Mouse (Mus musculus): ENCODE results near the gene Vdr. TPM values are rescaled to one million over a fixed set of nuclear protein-coding genes. Genes with fewer than 3 reads are reported as not detected.

The Vdr gene
- polyA plus RNA-seq, 1 experiment from 2014 or later, result 20.6 TPM

- no peak overlapping the region for H3K4me3 ChIP-seq (replicated peaks; ENCODE audit: low read depth, low read length)
- 81% methylated on average over 8 of the region's 8 CpGs for WGBS
- H3K36me3 ChIP-seq (ENCODE audit: insufficient read depth, low read length), result 0 out of 2 replicates have a peak, but pooled peaks cover 14% of the 10 kb centered on the region
- peaks cover 58% of the 10 kb centered on the region for H3K4me1 ChIP-seq (replicated peaks; ENCODE audit: insufficient read depth, low read length)
- DNase-seq (ENCODE audit: low spot score), result no peak
- H3K27ac ChIP-seq, result no peak overlapping the region
- H3K9ac ChIP-seq (ENCODE audit: low read depth, low read length), result no peak overlapping the region
- no peaks in the 10 kb centered on the region for H3K27me3 ChIP-seq (ENCODE audit: insufficient read depth, low read length)
- no peak for TF ChIP-seq CTCF (IDR thresholded peaks at IDR 0.05; ENCODE audit: low read depth)
- H3K4me2 ChIP-seq (ENCODE audit: low read length), result no peak overlapping the region
- no peaks in the 10 kb centered on the region for H3K9me3 ChIP-seq (replicated peaks; ENCODE audit: low read length)
- ATAC-seq (replicated peaks; ENCODE audit: low FRiP score, low read depth), result no peak
These were observed 83.0 kb downstream of the Vdr start for GRCm38 (mm10) chr15:97827401-97827800.

GRCm38 (mm10) chr15:97826588-97827261 is 83.7 kb downstream of the Vdr start:
- Histone ChIP-seq H3K4me3 (replicated peaks; ENCODE audit: low read depth, low read length) (no peak overlapping the region), H3K4me2 (ENCODE audit: low read length) (no peak overlapping the region)

GRCm38 (mm10) chr15:97825941-97826587 is 84.4 kb downstream of the Vdr start:
- ATAC-seq (replicated peaks; ENCODE audit: low FRiP score, low read depth) (no peak), DNase-seq (ENCODE audit: low spot score) (no peak)
- Histone ChIP-seq H3K27ac (peak overlapping the region; percentile 81), H3K4me2 (ENCODE audit: low read length) (peak overlapping the region; percentile 58), H3K36me3 (ENCODE audit: insufficient read depth, low read length) (0 out of 2 replicates have a peak, but pooled peaks cover 14% of the 10 kb centered on the region), H3K27me3 (ENCODE audit: insufficient read depth, low read length) (no peaks in the 10 kb centered on the region), H3K9me3 (replicated peaks; ENCODE audit: low read length) (no peaks in the 10 kb centered on the region), H3K4me3 (replicated peaks; ENCODE audit: low read depth, low read length) (no peak overlapping the region), H3K4me1 (replicated peaks; ENCODE audit: insufficient read depth, low read length) (peaks cover 71% of the 10 kb centered on the region), H3K9ac (ENCODE audit: low read depth, low read length) (peak overlapping the region; percentile 50; the same call in 1 of the 2 replicates)
- no peak for TF ChIP-seq CTCF (IDR thresholded peaks at IDR 0.05; ENCODE audit: low read depth)
- WGBS, result 54% methylated on average over 12 of the region's 12 CpGs

More at GRCm38 (mm10) chr15:97826588-97827261, 83.7 kb downstream of the Vdr start:
- 0 out of 2 replicates have a peak, but pooled peaks cover 14% of the 10 kb centered on the region for H3K36me3 ChIP-seq (ENCODE audit: insufficient read depth, low read length)
- peaks cover 65% of the 10 kb centered on the region for H3K4me1 ChIP-seq (replicated peaks; ENCODE audit: insufficient read depth, low read length)
- H3K27ac ChIP-seq, result no peak overlapping the region
- ATAC-seq (replicated peaks; ENCODE audit: low FRiP score, low read depth) (no peak), DNase-seq (ENCODE audit: low spot score) (no peak)
- H3K27me3 ChIP-seq (ENCODE audit: insufficient read depth, low read length), result no peaks in the 10 kb centered on the region
- H3K9me3 ChIP-seq (replicated peaks; ENCODE audit: low read length), result no peaks in the 10 kb centered on the region
- no peak for TF ChIP-seq CTCF (IDR thresholded peaks at IDR 0.05; ENCODE audit: low read depth)
- WGBS, result 70% methylated on average over 5 of the region's 5 CpGs
- H3K9ac ChIP-seq (ENCODE audit: low read depth, low read length), result no peak overlapping the region

GRCm38 (mm10) chr15:97825071-97825940 is 85.1 kb downstream of the Vdr start:
- H3K27me3 ChIP-seq (ENCODE audit: insufficient read depth, low read length), result no peaks in the 10 kb centered on the region
- peak; percentile 63 for TF ChIP-seq CTCF (IDR thresholded peaks at IDR 0.05; ENCODE audit: low read depth)
- DNase-seq (ENCODE audit: low spot score), result peak; percentile 92
- peak overlapping the region; percentile 50 for H3K9ac ChIP-seq (ENCODE audit: low read depth, low read length)
- ATAC-seq (replicated peaks; ENCODE audit: low FRiP score, low read depth), result peak; percentile 65
- H3K36me3 ChIP-seq (ENCODE audit: insufficient read depth, low read length), result 0 out of 2 replicates have a peak, but pooled peaks cover 14% of the 10 kb centered on the region
- WGBS, result 6% methylated on average over 29 of the region's 29 CpGs
- peak overlapping the region; percentile 81 for H3K27ac ChIP-seq
- peak overlapping the region; percentile 58 for H3K4me2 ChIP-seq (ENCODE audit: low read length)
- peak overlapping the region; percentile 29 for H3K4me3 ChIP-seq (replicated peaks; ENCODE audit: low read depth, low read length)
- H3K4me1 ChIP-seq (replicated peaks; ENCODE audit: insufficient read depth, low read length), result peaks cover 78% of the 10 kb centered on the region
- H3K9me3 ChIP-seq (replicated peaks; ENCODE audit: low read length), result no peaks in the 10 kb centered on the region

- peak overlapping the region; percentile 10; the same call in 1 of the 2 replicates for H3K27ac ChIP-seq
- WGBS, result 77% methylated on average over 6 of the region's 6 CpGs
- H3K27me3 ChIP-seq (ENCODE audit: insufficient read depth, low read length), result no peaks in the 10 kb centered on the region
- H3K4me1 ChIP-seq (replicated peaks; ENCODE audit: insufficient read depth, low read length), result peaks cover 67% of the 10 kb centered on the region
- no peak overlapping the region for H3K4me2 ChIP-seq (ENCODE audit: low read length)
- H3K36me3 ChIP-seq (ENCODE audit: insufficient read depth, low read length), result 0 out of 2 replicates have a peak, but pooled peaks cover 14% of the 10 kb centered on the region
- H3K9ac ChIP-seq (ENCODE audit: low read depth, low read length), result no peak overlapping the region
- DNase-seq (ENCODE audit: low spot score) (no peak), ATAC-seq (replicated peaks; ENCODE audit: low FRiP score, low read depth) (no peak)
- H3K4me3 ChIP-seq (replicated peaks; ENCODE audit: low read depth, low read length), result no peak overlapping the region
- TF ChIP-seq CTCF (IDR thresholded peaks at IDR 0.05; ENCODE audit: low read depth), result no peak
- H3K9me3 ChIP-seq (replicated peaks; ENCODE audit: low read length), result no peaks in the 10 kb centered on the region
These were observed 86.4 kb downstream of the Vdr start for GRCm38 (mm10) chr15:97824042-97824441.

- Histone ChIP-seq H3K4me3 (replicated peaks; ENCODE audit: low read depth, low read length) (no peak overlapping the region), H3K36me3 (ENCODE audit: insufficient read depth, low read length) (0 out of 2 replicates have a peak, but pooled peaks cover 14% of the 10 kb centered on the region), H3K4me1 (replicated peaks; ENCODE audit: insufficient read depth, low read length) (peaks cover 66% of the 10 kb centered on the region), H3K9me3 (replicated peaks; ENCODE audit: low read length) (no peaks in the 10 kb centered on the region), H3K27ac (no peak overlapping the region), H3K27me3 (ENCODE audit: insufficient read depth, low read length) (no peaks in the 10 kb centered on the region), H3K4me2 (ENCODE audit: low read length) (no peak overlapping the region), H3K9ac (ENCODE audit: low read depth, low read length) (no peak overlapping the region)
- no peak for TF ChIP-seq CTCF (IDR thresholded peaks at IDR 0.05; ENCODE audit: low read depth)
- DNase-seq (ENCODE audit: low spot score), result no peak
- ATAC-seq (replicated peaks; ENCODE audit: low FRiP score, low read depth), result no peak
- WGBS, result 75% methylated on average over 12 of the region's 12 CpGs
These were observed 87.0 kb downstream of the Vdr start for GRCm38 (mm10) chr15:97823479-97823878.

Data from kidney, postnatal 0 days (tissue).